Mouse (Mus musculus) frontal cortex, postnatal 36 days (tissue): ENCODE results near the gene Znrd1.
A peak's percentile ranks its signal among the peaks of the same experiment; 100 is the strongest.

Source experiments
- DNase-seq, 2 experiments: peaks; one replicate each; pipeline ENCODE4 v3.0.0; 2022; ENCODE audit warnings: low spot score in 2 of 2

Znrd1 gene

GRCm38 (mm10) chr17:36971172-36971850 lies 13.0 kb upstream of the Znrd1 start:
- DNase-seq, result no peak

GRCm38 (mm10) chr17:36970316-36970890 lies 12.0 kb upstream of the Znrd1 start:
- no peak for DNase-seq

- no peak for DNase-seq
Measured at GRCm38 (mm10) chr17:36966875-36967274, 8.5 kb upstream of the Znrd1 start.

- DNase-seq, result no peak
Measured at GRCm38 (mm10) chr17:36961125-36961524, 2.8 kb upstream of the Znrd1 start.

- no peak for DNase-seq
Measured at GRCm38 (mm10) chr17:36958884-36959283, 525 bp upstream of the Znrd1 start.

GRCm38 (mm10) chr17:36953062-36953461 lies 5.3 kb downstream of the Znrd1 start:
- no peak for DNase-seq

GRCm38 (mm10) chr17:36952631-36953030 lies 5.7 kb downstream of the Znrd1 start:
- DNase-seq, result no peak

GRCm38 (mm10) chr17:36950981-36951947 lies 7.1 kb downstream of the Znrd1 start, which contains the start of gene Ppp1r11:
Gene Ppp1r11 (minus strand): TSS chr17:36951741.
- DNase-seq, result peak; percentile 95 to 96

GRCm38 (mm10) chr17:36949265-36949664 lies 9.1 kb downstream of the Znrd1 start:
- DNase-seq, result no peak

GRCm38 (mm10) chr17:36948286-36948685 lies 10.1 kb downstream of the Znrd1 start:
- no peak for DNase-seq

- peak; percentile 63 to 64 for DNase-seq
Measured at GRCm38 (mm10) chr17:36947051-36947819, 11.1 kb downstream of the Znrd1 start.

- no peak for DNase-seq
Measured at GRCm38 (mm10) chr17:36944121-36944775, 14.1 kb downstream of the Znrd1 start.

GRCm38 (mm10) chr17:36943691-36944090 lies 14.7 kb downstream of the Znrd1 start:
- DNase-seq, result no peak

- DNase-seq, result no peak
Measured at GRCm38 (mm10) chr17:36942791-36943471, 15.4 kb downstream of the Znrd1 start, which contains the start of gene Rnf39. Gene Rnf39 (plus strand): TSS chr17:36942918.

- DNase-seq, result peak; percentile 67 to 68
Measured at GRCm38 (mm10) chr17:36942391-36942790, 16.0 kb downstream of the Znrd1 start.

- DNase-seq, result no peak
Measured at GRCm38 (mm10) chr17:36938056-36938455, 20.3 kb downstream of the Znrd1 start.

GRCm38 (mm10) chr17:36931806-36932205 lies 26.6 kb downstream of the Znrd1 start:
- no peak for DNase-seq

- DNase-seq, result no peak
Measured at GRCm38 (mm10) chr17:36931130-36931529, 27.2 kb downstream of the Znrd1 start.

GRCm38 (mm10) chr17:36930233-36930632 lies 28.1 kb downstream of the Znrd1 start:
- DNase-seq, result no peak

GRCm38 (mm10) chr17:36929236-36929932 lies 29.0 kb downstream of the Znrd1 start:
- DNase-seq, result no peak
